ENCODE assay signal across 9 mouse cellular contexts in the genomic region with DNA sequence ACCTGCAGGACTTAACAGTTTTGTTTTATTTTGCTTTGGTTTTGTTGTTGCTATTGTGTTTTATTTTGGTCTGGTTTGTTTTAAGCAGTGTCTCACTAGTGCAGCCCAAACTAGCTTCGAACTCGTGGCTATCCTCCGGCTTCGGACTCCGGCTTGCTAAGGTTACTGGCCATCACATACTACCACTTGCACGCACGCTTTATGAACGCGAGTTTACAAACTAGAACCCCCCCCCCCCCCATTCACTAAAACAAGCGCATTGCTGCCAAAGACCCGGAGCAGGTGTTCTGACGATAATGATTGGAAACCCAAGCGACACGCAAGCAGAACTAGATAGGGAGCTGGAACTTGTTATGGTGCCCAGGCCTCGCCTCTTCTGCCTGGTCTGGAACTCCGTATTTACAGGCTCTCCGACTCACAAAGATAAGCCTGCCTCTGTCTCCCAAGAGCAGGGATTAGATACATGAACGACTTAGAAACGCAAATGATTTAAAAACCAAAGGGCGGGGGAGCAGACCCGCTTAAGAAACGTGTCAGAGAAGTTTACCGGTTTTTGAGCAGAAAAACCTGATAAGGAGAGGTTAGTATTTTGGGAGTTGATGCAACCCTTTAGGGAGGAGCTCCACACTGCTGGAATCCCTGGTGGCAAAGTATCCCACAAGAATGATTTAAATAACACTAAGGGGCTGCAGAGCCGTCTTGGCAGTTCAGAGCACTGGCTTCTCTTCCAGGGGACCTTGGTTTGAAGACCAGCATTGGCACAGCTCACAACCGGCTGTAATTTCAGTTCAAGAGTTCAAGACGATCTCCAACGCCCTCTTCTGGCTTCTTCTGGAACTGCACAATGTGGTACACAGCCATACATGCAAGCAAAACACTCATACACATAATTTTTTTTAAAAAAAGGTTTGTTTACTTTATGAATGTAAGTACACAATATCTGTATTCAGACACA. TPM values are rescaled to one million over a fixed set of nuclear protein-coding genes. Genes with fewer than 3 reads are reported as not detected.
A peak's percentile ranks its signal among the peaks of the same experiment; 100 is the strongest.
DNase-seq lines count a peak whose midpoint lies in the region; ATAC-seq and TF ChIP-seq lines count a peak whose summit lies in the region.
"Had no signal": no experiment of that assay in that cellular context is flagged by ENCODE, and none has a peak within 500 bp of the region (broad histone marks: within the 10 kb centered on the region; RNA-seq: fewer than 3 reads in every experiment).

No protein-coding gene starts in this region.

- H3K9me3 ChIP-seq in intestine, postnatal 0 days (ENCODE audit: control insufficient read depth): no peaks in the 10 kb centered on the region
- H3K9me3 ChIP-seq in liver, embryonic 14.5 days (ENCODE audit: control insufficient read depth, low read length): no peaks in the 10 kb centered on the region

- H3K4me3 ChIP-seq in intestine, postnatal 0 days (ENCODE audit: low read depth, low read length): peak overlapping the region; percentile 80
- H3K4me3 ChIP-seq in liver, embryonic 14.5 days (ENCODE audit: insufficient read depth in 1 of 2, low read depth in 2 of 2, low read length in 2 of 2): peak overlapping the region; percentile 84 to 89

- peak; percentile 55 for ATAC-seq in granulocyte monocyte progenitor cell, adult 5-6 weeks (replicated peaks; ENCODE audit: poor library complexity, severe bottlenecking)
- peak; percentile 23 for ATAC-seq in intestine, postnatal 0 days
- peak; percentile 66 for ATAC-seq in liver, embryonic 14.5 days (ENCODE audit: insufficient read depth)

- under 1% methylated on average over 27 of the region's 27 CpGs for WGBS in intestine, postnatal 0 days
- under 1% methylated on average over 27 of the region's 27 CpGs for WGBS in liver, embryonic 14.5 days (ENCODE audit: insufficient replicate concordance)

- no peaks in the 10 kb centered on the region for H3K27me3 ChIP-seq in intestine, postnatal 0 days (replicated peaks; ENCODE audit: control insufficient read depth, insufficient read depth, low read length)
- H3K27me3 ChIP-seq in liver, embryonic 14.5 days (ENCODE audit: control insufficient read depth, insufficient read depth, low read length): no peaks in the 10 kb centered on the region

- no peaks in the 10 kb centered on the region for H3K36me3 ChIP-seq in intestine, postnatal 0 days (ENCODE audit: control insufficient read depth, insufficient read depth)
- H3K36me3 ChIP-seq in liver, embryonic 14.5 days (replicated peaks; ENCODE audit: control insufficient read depth, insufficient read depth, low read depth): peaks cover 2% of the 10 kb centered on the region

- peak; percentile 72 to 80 for DNase-seq in CD8-positive naive resting alpha-beta T cell, adult 2 months (ENCODE audit: low read depth in 2 of 2, low spot score in 2 of 2)
- peak; percentile 65 to 67 for DNase-seq in adrenal gland, adult 18-20 months (ENCODE audit: low spot score in 2 of 2)
- peak; percentile 85 for DNase-seq in embryo, embryonic 11 days
- DNase-seq in liver, embryonic 14.5 days (ENCODE audit: low read depth in 3 of 3, low spot score in 3 of 3): peak; percentile 82 to 90 (median 87)
- DNase-seq in natural killer cell, adult 2 months (ENCODE audit: low spot score in 2 of 2): peak; percentile 76 to 82
- DNase-seq in thymus, postnatal 0 days (ENCODE audit: low spot score): peak; percentile 92

- no peaks in the 10 kb centered on the region for H3K4me1 ChIP-seq in intestine, postnatal 0 days (replicated peaks; ENCODE audit: control insufficient read depth, insufficient read depth, low read length)
- H3K4me1 ChIP-seq in liver, embryonic 14.5 days (replicated peaks; ENCODE audit: control insufficient read depth in 2 of 2, insufficient read depth in 2 of 2, low read length in 1 of 2): peaks cover 8 to 25% of the 10 kb centered on the region in 2 experiments; a peak in 3 of 4 replicates

- H3K9ac ChIP-seq in intestine, postnatal 0 days (ENCODE audit: low read depth, low read length): peak overlapping the region; percentile 65
- H3K9ac ChIP-seq in liver, embryonic 14.5 days (replicated peaks): peak overlapping the region; percentile 75

- peak overlapping the region; percentile 62 for H3K27ac ChIP-seq in intestine, postnatal 0 days (ENCODE audit: low read depth, low read length)
- peak overlapping the region; percentile 96 for H3K27ac ChIP-seq in liver, embryonic 14.5 days

- TF ChIP-seq EP300 in liver, embryonic 14.5 days (IDR thresholded peaks at IDR 0.05; ENCODE audit: low read depth): no peak; the same call in 1 of the 2 replicates

- peak overlapping the region; percentile 76 for H3K4me2 ChIP-seq in intestine, postnatal 0 days (replicated peaks; ENCODE audit: low read depth)
- peak overlapping the region; percentile 93 for H3K4me2 ChIP-seq in liver, embryonic 14.5 days (ENCODE audit: low read depth)

- peak; percentile 84 for TF ChIP-seq CTCF in intestine, postnatal 0 days (IDR thresholded peaks at IDR 0.05; ENCODE audit: low read depth)
- peak; percentile 89 for TF ChIP-seq CTCF in liver, embryonic 14.5 days (IDR thresholded peaks at IDR 0.05; ENCODE audit: low read depth)

RNA-seq across cellular contexts. Expression of gene Cabin1, which starts 0.7 kb away (rescaled TPM):
- 10 to 100 TPM; 25.8 to 32.3 TPM for total RNA-seq in adrenal gland, adult 18-20 months (2021)
- 48.8 and 68.8 TPM in 2 replicates for total RNA-seq in granulocyte monocyte progenitor cell, adult 5-6 weeks (2014; fragmentation: Nextera tagmentation)
- 23.0 and 24.9 TPM in 2 replicates for total RNA-seq in granulocyte monocyte progenitor cell, adult 5-6 weeks (2017)
- 14.1 and 15.6 TPM in 2 replicates for polyA plus RNA-seq in intestine, postnatal 0 days (2015; fragmentation: Nextera tagmentation; extraction: Ambion mirVana)
- polyA plus RNA-seq in liver, embryonic 14.5 days (2012; rRNA removed): 11.2 and 11.3 TPM in 2 replicates
- 12.0 and 13.7 TPM in 2 replicates for polyA plus RNA-seq in liver, embryonic 14.5 days (2014; fragmentation: Nextera tagmentation; extraction: Ambion mirVana)
- polyA plus RNA-seq in thymus, postnatal 0 days (2015; fragmentation: Nextera tagmentation; extraction: Ambion mirVana): 21.3 and 26.1 TPM in 2 replicates

RNA-seq across cellular contexts. Expression of gene Ddt, which starts 8.4 kb away (rescaled TPM):
- total RNA-seq in adrenal gland, adult 18-20 months (2021): 100 to 1,000 TPM; 137 to 153 TPM
- total RNA-seq in granulocyte monocyte progenitor cell, adult 5-6 weeks (2014; fragmentation: Nextera tagmentation): 65.6 and 85.2 TPM in 2 replicates
- total RNA-seq in granulocyte monocyte progenitor cell, adult 5-6 weeks (2017): 45.0 and 61.0 TPM in 2 replicates
- 122 and 129 TPM in 2 replicates for polyA plus RNA-seq in intestine, postnatal 0 days (2015; fragmentation: Nextera tagmentation; extraction: Ambion mirVana)
- 116 and 138 TPM in 2 replicates for polyA plus RNA-seq in liver, embryonic 14.5 days (2012; rRNA removed)
- 169 and 176 TPM in 2 replicates for polyA plus RNA-seq in liver, embryonic 14.5 days (2014; fragmentation: Nextera tagmentation; extraction: Ambion mirVana)
- 131 and 132 TPM in 2 replicates for polyA plus RNA-seq in thymus, postnatal 0 days (2015; fragmentation: Nextera tagmentation; extraction: Ambion mirVana)

RNA-seq across cellular contexts. Expression of gene Gm20441, which starts 16.0 kb away (rescaled TPM):
- total RNA-seq in adrenal gland, adult 18-20 months (2021): not detected
- total RNA-seq in granulocyte monocyte progenitor cell, adult 5-6 weeks (2014; fragmentation: Nextera tagmentation): not detected in 2 replicates
- not detected in 2 replicates for total RNA-seq in granulocyte monocyte progenitor cell, adult 5-6 weeks (2017)
- 0.42 and 0.76 TPM in 2 replicates for polyA plus RNA-seq in intestine, postnatal 0 days (2015; fragmentation: Nextera tagmentation; extraction: Ambion mirVana)
- 0.04 TPM in 1 of 2 replicates, not detected in the other for polyA plus RNA-seq in liver, embryonic 14.5 days (2012; rRNA removed)
- not detected in 2 replicates for polyA plus RNA-seq in liver, embryonic 14.5 days (2014; fragmentation: Nextera tagmentation; extraction: Ambion mirVana)
- polyA plus RNA-seq in thymus, postnatal 0 days (2015; fragmentation: Nextera tagmentation; extraction: Ambion mirVana): not detected in 2 replicates
- total RNA-seq: left cerebral cortex, postnatal 10 days had no signal

RNA-seq across cellular contexts. Expression of gene Gstt3, which starts 16.4 kb away (rescaled TPM):
- 10 to 100 TPM; 19.5 to 30.6 TPM for total RNA-seq in adrenal gland, adult 18-20 months (2021)
- total RNA-seq in granulocyte monocyte progenitor cell, adult 5-6 weeks (2014; fragmentation: Nextera tagmentation): 4.5 and 12.9 TPM in 2 replicates
- total RNA-seq in granulocyte monocyte progenitor cell, adult 5-6 weeks (2017): 4.4 and 4.7 TPM in 2 replicates
- 47.7 and 51.5 TPM in 2 replicates for polyA plus RNA-seq in intestine, postnatal 0 days (2015; fragmentation: Nextera tagmentation; extraction: Ambion mirVana)
- polyA plus RNA-seq in liver, embryonic 14.5 days (2012; rRNA removed): 5.3 and 5.5 TPM in 2 replicates
- 9.4 and 12.0 TPM in 2 replicates for polyA plus RNA-seq in liver, embryonic 14.5 days (2014; fragmentation: Nextera tagmentation; extraction: Ambion mirVana)
- polyA plus RNA-seq in thymus, postnatal 0 days (2015; fragmentation: Nextera tagmentation; extraction: Ambion mirVana): 9.9 and 10.1 TPM in 2 replicates

RNA-seq across cellular contexts. Expression of gene Gstt1, which starts 33.6 kb away (rescaled TPM):
- total RNA-seq in adrenal gland, adult 18-20 months (2021): 10 to 100 TPM; 57.9 to 82.4 TPM
- total RNA-seq in granulocyte monocyte progenitor cell, adult 5-6 weeks (2014; fragmentation: Nextera tagmentation): not detected in 2 replicates
- not detected in 2 replicates for total RNA-seq in granulocyte monocyte progenitor cell, adult 5-6 weeks (2017)
- polyA plus RNA-seq in intestine, postnatal 0 days (2015; fragmentation: Nextera tagmentation; extraction: Ambion mirVana): 11.6 and 14.4 TPM in 2 replicates
- polyA plus RNA-seq in liver, embryonic 14.5 days (2012; rRNA removed): 71.5 and 90.6 TPM in 2 replicates
- 68.8 and 75.7 TPM in 2 replicates for polyA plus RNA-seq in liver, embryonic 14.5 days (2014; fragmentation: Nextera tagmentation; extraction: Ambion mirVana)
- 2.2 and 2.8 TPM in 2 replicates for polyA plus RNA-seq in thymus, postnatal 0 days (2015; fragmentation: Nextera tagmentation; extraction: Ambion mirVana)

Comparison
In these comparisons a context has a peak if more than half of its experiments do, and no peak if none do; other contexts are left out.
1. Peak in every context shown above with its lines: DNase-seq, ATAC-seq, H3K4me3 ChIP-seq and H3K27ac ChIP-seq.